Mouse (Mus musculus): ENCODE measurements at regions not wholly inside any gene's neighbourhood (a gene's known extent, or its start where the extent isn't known, plus 50 kb on each side); places are given as distances from the start of the nearest gene placed in this dataset.

DNA sequence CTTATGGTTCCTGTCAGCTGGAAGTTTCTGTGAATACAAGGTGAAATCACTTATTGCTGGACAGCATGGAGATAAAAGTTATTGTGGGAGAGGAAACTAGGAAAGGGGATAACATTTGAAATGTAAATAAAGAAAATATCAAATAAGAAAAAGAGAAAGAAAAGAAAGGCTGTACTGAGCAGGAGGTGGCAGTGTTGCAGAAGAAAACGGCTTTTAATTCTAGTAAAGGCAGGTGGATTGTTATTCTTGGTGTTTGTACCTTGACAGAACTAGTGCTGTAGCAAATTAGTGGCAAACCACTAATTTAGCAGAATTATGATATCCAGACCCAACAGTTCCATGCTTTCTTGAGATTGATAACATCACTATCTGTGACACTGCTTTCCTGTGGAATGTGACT lies 52.6 kb downstream of the Gm10358 start:
- DNase-seq (ENCODE audit: low read depth, low spot score) = no peak

DNA sequence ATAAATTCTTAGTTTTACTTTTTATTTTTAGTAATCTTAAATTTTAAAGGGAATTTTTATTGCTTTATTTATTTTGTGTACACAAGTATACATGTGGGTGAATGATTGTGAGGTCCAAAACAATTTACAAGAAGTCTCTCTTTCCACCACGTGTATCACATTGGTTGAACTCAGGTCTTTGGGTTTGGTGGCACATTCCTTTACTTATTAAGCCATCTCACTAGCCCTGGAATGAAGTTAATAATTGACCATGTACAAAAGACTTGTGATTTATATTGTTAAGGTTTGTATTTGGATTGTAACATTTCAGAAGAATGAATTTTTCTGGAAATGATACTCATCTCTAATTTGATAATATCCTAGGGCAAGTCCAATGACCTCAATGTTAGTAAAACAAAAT lies 56.2 kb downstream of the Gm10358 start:
- no peak for DNase-seq (ENCODE audit: low read depth, low spot score)

GRCm38 (mm10) chr8:75348047-75348446 lies 58.3 kb downstream of the Gm10358 start:
- DNase-seq (ENCODE audit: low read depth, low spot score) = no peak

GRCm38 (mm10) chr8:75320614-75321013 lies 85.8 kb downstream of the Gm10358 start:
- DNase-seq (ENCODE audit: low read depth, low spot score) = no peak

- DNase-seq (ENCODE audit: low read depth, low spot score) = no peak
Measured at GRCm38 (mm10) chr8:75318526-75318925, 87.9 kb downstream of the Gm10358 start.

- peak; percentile 21 for DNase-seq (ENCODE audit: low read depth, low spot score)
Measured at GRCm38 (mm10) chr8:75315886-75316285, 90.5 kb downstream of the Gm10358 start.

DNA sequence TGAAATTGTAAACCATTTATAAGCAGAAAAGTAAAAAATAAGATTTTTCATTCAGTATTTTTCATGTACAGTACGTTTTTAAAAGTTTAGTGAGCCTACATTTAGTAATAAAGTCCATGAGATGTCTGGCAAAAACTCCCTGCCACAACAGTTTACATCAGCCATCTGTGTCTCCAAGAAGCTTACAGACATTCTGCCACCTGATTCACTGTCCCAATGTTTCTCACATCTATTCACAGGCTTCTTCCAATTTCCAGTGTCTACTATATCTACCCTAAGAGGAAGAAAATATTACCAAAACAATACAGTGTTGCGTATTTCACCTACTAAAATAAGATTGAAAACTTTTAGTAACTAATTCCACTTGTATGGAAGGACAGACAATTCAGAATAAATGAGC lies 95.7 kb downstream of the Rasd2 start:
- no peak for DNase-seq (ENCODE audit: low read depth, low spot score)

DNA sequence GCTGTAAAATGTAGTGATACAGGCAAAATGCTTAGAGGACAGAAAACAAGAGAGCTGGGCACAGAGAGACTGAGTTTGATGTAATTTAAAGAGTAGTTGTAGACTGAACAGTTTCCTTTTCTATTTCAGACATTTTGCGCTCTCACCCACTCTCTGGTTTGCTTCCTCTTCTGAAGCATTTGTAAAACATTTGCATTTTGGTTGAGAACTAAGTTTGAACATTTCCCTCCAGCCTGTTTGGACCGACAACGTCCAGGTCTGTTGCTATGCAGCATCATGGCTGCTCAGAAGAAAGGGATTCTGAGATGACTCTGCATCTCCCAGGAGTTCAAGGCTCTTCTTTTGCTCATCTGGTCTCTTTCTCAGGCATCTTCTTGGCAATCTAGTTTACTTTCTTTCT lies 78.2 kb downstream of the Rasd2 start:
- DNase-seq (ENCODE audit: low read depth, low spot score) = no peak

DNA sequence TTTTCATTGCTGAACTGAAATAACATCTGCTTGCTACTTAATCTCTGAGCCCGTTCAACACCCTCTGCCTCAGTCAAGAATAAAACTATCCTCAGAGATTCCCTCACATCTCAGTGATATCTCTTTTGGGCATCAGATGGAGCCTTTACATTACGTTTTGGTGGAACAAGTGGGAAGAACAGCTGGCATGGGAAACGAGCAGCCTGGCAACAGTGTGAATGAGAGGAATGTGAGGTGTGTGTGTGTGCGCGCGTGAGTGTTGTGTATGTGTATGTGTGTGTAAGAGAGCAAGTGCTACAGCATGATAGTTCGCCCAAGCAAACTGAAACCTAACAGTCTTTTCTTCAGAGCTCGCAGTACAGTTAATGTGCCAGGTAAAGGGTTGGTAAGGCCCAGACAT lies 76.2 kb downstream of the Rasd2 start:
- DNase-seq (ENCODE audit: low read depth, low spot score) = no peak

All from retina, postnatal 7 days (tissue).